In genomic region chr10:127290930-127291880, GRCm38 (mm10) we compare ENCODE assay signal across 8 mouse cellular contexts. TPM values are rescaled to one million over a fixed set of nuclear protein-coding genes. Genes with fewer than 3 reads are reported as not detected.
DNase-seq lines count a peak whose midpoint lies in the region; ATAC-seq and TF ChIP-seq lines count a peak whose summit lies in the region.

No protein-coding gene starts in this region.

- H3K9me3 ChIP-seq in heart, embryonic 11.5 days (replicated peaks; ENCODE audit: control insufficient read depth, low read length) = no peaks in the 10 kb centered on the region
- H3K9me3 ChIP-seq in kidney, postnatal 0 days (replicated peaks; ENCODE audit: low read length) = no peaks in the 10 kb centered on the region

- peak overlapping the region; percentile 84 for H3K4me3 ChIP-seq in heart, embryonic 11.5 days (ENCODE audit: low read depth, low read length)
- peak overlapping the region; percentile 72 for H3K4me3 ChIP-seq in kidney, postnatal 0 days (replicated peaks; ENCODE audit: low read depth, low read length)

- peaks cover 31% of the 10 kb centered on the region for H3K36me3 ChIP-seq in heart, embryonic 11.5 days (ENCODE audit: control insufficient read depth, insufficient read depth, low read length)
- peaks cover 23% of the 10 kb centered on the region for H3K36me3 ChIP-seq in kidney, postnatal 0 days (ENCODE audit: insufficient read depth, low read length)

- no peak for TF ChIP-seq CTCF in kidney, postnatal 0 days (IDR thresholded peaks at IDR 0.05; ENCODE audit: low read depth)

- peaks cover 44% of the 10 kb centered on the region for H3K4me1 ChIP-seq in heart, embryonic 11.5 days (ENCODE audit: control insufficient read depth, insufficient read depth, low read length)
- H3K4me1 ChIP-seq in kidney, postnatal 0 days (replicated peaks; ENCODE audit: insufficient read depth, low read length) = peaks cover 28% of the 10 kb centered on the region

- DNase-seq in right cerebral cortex, adult 18-20 months = peak; percentile 52
- DNase-seq in right cerebral cortex, postnatal 4 days = no peak
- no peak for DNase-seq in kidney, postnatal 0 days (ENCODE audit: low spot score)
- DNase-seq in lung, postnatal 36 days = peak; percentile 70
- DNase-seq in spleen, postnatal 10 days (ENCODE audit: low spot score in 2 of 2) = peak; percentile 76
- DNase-seq in right cerebral cortex, adult 2 months (ENCODE audit: low spot score in 2 of 2) = no peak

- peak; percentile 3; the same call in 1 of the 2 replicates for ATAC-seq in common myeloid progenitor, adult 5-6 weeks (replicated peaks; ENCODE audit: low read depth, poor library complexity, severe bottlenecking)
- ATAC-seq in heart, embryonic 11.5 days (replicated peaks; ENCODE audit: insufficient number of reproducible peaks, low FRiP score, low TSS enrichment) = peak; percentile 43; the same call in 1 of the 2 replicates
- peak; percentile 11 for ATAC-seq in kidney, postnatal 0 days (replicated peaks; ENCODE audit: low FRiP score, low read depth)

- peak overlapping the region; percentile 98 for H3K27ac ChIP-seq in heart, embryonic 11.5 days (ENCODE audit: low read depth, low read length)
- peak overlapping the region; percentile 99 for H3K27ac ChIP-seq in kidney, postnatal 0 days

- H3K27me3 ChIP-seq in heart, embryonic 11.5 days (ENCODE audit: control insufficient read depth, insufficient read depth, low read length) = no peaks in the 10 kb centered on the region
- no peaks in the 10 kb centered on the region for H3K27me3 ChIP-seq in kidney, postnatal 0 days (ENCODE audit: insufficient read depth, low read length)

- peak overlapping the region; percentile 93 for H3K4me2 ChIP-seq in heart, embryonic 11.5 days
- peak overlapping the region; percentile 90 for H3K4me2 ChIP-seq in kidney, postnatal 0 days (ENCODE audit: low read length)

- 2% methylated on average over 19 of the region's 19 CpGs for WGBS in heart, embryonic 11.5 days (ENCODE audit: insufficient replicate concordance)
- 4% methylated on average over 19 of the region's 19 CpGs for WGBS in kidney, postnatal 0 days

- peak overlapping the region; percentile 88 for H3K9ac ChIP-seq in heart, embryonic 11.5 days (ENCODE audit: low read depth, low read length)
- peak overlapping the region; percentile 77 for H3K9ac ChIP-seq in kidney, postnatal 0 days (ENCODE audit: low read depth, low read length)

RNA-seq across cellular contexts. Expression of gene Mbd6, which starts 2.4 kb away (rescaled TPM):
- total RNA-seq in common myeloid progenitor, adult 5-6 weeks (2017) = 5.2 and 8.7 TPM in 2 replicates
- polyA plus RNA-seq in heart, embryonic 11.5 days (2014; fragmentation: Nextera tagmentation; extraction: Ambion mirVana) = 13.6 and 15.1 TPM in 2 replicates
- polyA plus RNA-seq in kidney, postnatal 0 days (2015; fragmentation: Nextera tagmentation; extraction: Ambion mirVana) = 10.5 and 10.7 TPM in 2 replicates

RNA-seq across cellular contexts. Expression of gene Mars, which starts 20.4 kb away (rescaled TPM):
- 181 and 187 TPM in 2 replicates for total RNA-seq in common myeloid progenitor, adult 5-6 weeks (2017)
- 104 and 105 TPM in 2 replicates for polyA plus RNA-seq in heart, embryonic 11.5 days (2014; fragmentation: Nextera tagmentation; extraction: Ambion mirVana)
- polyA plus RNA-seq in kidney, postnatal 0 days (2015; fragmentation: Nextera tagmentation; extraction: Ambion mirVana) = 99.1 and 103 TPM in 2 replicates

RNA-seq across cellular contexts. Expression of gene Dctn2, which starts 25.0 kb away (rescaled TPM):
- total RNA-seq in common myeloid progenitor, adult 5-6 weeks (2017) = 88.5 and 108 TPM in 2 replicates
- 135 and 136 TPM in 2 replicates for polyA plus RNA-seq in heart, embryonic 11.5 days (2014; fragmentation: Nextera tagmentation; extraction: Ambion mirVana)
- polyA plus RNA-seq in kidney, postnatal 0 days (2015; fragmentation: Nextera tagmentation; extraction: Ambion mirVana) = 177 and 190 TPM in 2 replicates

RNA-seq across cellular contexts. Expression of gene Kif5a, which starts 28.1 kb away (rescaled TPM):
- total RNA-seq in common myeloid progenitor, adult 5-6 weeks (2017) = 0.23 and 0.34 TPM in 2 replicates
- 1.6 TPM in 2 replicates for polyA plus RNA-seq in heart, embryonic 11.5 days (2014; fragmentation: Nextera tagmentation; extraction: Ambion mirVana)
- 0.28 and 0.47 TPM in 2 replicates for polyA plus RNA-seq in kidney, postnatal 0 days (2015; fragmentation: Nextera tagmentation; extraction: Ambion mirVana)

RNA-seq across cellular contexts. Expression of gene Arhgap9, which starts 30.6 kb away (rescaled TPM):
- total RNA-seq in common myeloid progenitor, adult 5-6 weeks (2017) = 13.6 and 24.3 TPM in 2 replicates
- polyA plus RNA-seq in heart, embryonic 11.5 days (2014; fragmentation: Nextera tagmentation; extraction: Ambion mirVana) = 1.7 TPM in 2 replicates
- polyA plus RNA-seq in kidney, postnatal 0 days (2015; fragmentation: Nextera tagmentation; extraction: Ambion mirVana) = 3.7 and 3.8 TPM in 2 replicates

Comparison
In these comparisons a context has a peak if more than half of its experiments do, and no peak if none do; other contexts are left out.
1. DNase-seq: peak in right cerebral cortex, adult 18-20 months (single experiment), lung, postnatal 36 days (single experiment) and spleen, postnatal 10 days (2 of 2); none in right cerebral cortex, postnatal 4 days (single experiment), kidney, postnatal 0 days (single experiment) and right cerebral cortex, adult 2 months (0 of 2).
2. Peak in every context shown above with its lines, with median percentiles within 50 percentile points of each other: ATAC-seq.